Mouse (Mus musculus) left cerebral cortex, postnatal 36 days (tissue): Measurements from ENCODE around the gene Metrnl. TPM values are rescaled to one million over a fixed set of nuclear protein-coding genes. Genes with fewer than 3 reads are reported as not detected.
"Not testable (repeated sequence)": the region's sequence is repeated elsewhere in the genome, so short reads cannot be mapped to it uniquely, and the experiment has no call there.

Source experiments
- DNase-seq, 2 experiments: peaks; one replicate each; pipeline ENCODE4 v3.0.0; 2021 to 2022; ENCODE audit warnings: low spot score in 2 of 2, mixed read lengths in 1 of 2
- intact Hi-C: fragments of 180-260 bp; cut with DNase I; formaldehyde crosslinking; loops from one replicate; pipeline ENCODE4 v1.15.1; 2025
- total RNA-seq, 2 experiments: library from RNA; stranded (reverse); gene quantifications; 2 replicates each; pipeline ENCODE4 v1.2.3; 2021

Gene Metrnl
- 10 to 100 TPM in 1 of 2 experiments, 1 to 10 TPM in 1; 8.6 to 14.5 TPM for total RNA-seq

DNA sequence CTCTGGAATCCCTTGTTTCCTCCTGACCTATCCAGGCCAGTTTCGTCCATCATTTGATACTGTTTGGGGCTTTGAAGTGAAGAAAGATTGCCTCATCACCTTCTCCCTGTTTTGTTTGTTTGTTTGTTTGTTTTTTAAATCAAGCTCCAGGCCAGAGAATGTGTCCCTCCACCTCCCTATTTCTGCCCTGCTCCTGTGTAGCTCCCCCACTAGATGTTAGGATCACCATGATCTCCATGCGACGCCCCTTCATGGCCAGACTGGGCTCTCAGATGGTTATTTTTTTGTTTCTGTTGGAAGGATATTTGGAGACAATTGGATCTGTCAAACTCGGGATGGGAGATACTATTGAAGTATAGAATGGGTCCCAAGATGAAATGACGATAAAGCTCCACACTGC is at the start of gene Metrnl:
Gene Metrnl (plus strand): TSS at position 301 of the 400 bp plus-strand sequence.
- intact Hi-C loops: no loop called here

DNA sequence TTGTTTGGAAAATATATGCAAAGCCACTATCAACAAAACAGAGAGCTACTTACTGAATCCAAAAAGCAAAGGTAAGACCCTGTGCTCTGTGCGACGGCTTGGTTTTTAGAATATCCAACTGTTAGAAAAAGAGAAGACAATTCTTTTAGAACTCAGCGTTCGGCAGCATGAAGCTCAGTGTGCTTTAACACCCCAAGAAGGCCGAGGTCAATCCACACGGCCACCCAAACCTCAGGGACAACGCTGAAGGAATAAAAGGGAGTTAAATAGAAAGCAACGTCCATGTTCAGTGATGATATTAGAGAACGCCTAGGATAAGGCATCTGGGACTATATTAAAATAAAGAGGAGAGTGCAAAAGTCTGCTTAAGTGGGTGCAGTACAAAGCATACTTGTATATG is 49.8 kb upstream of the Metrnl start:
- no peak for DNase-seq
- intact Hi-C loops: no loop called here

More for the DNA sequence above, at the start of gene Metrnl:
- no peak for DNase-seq

DNA sequence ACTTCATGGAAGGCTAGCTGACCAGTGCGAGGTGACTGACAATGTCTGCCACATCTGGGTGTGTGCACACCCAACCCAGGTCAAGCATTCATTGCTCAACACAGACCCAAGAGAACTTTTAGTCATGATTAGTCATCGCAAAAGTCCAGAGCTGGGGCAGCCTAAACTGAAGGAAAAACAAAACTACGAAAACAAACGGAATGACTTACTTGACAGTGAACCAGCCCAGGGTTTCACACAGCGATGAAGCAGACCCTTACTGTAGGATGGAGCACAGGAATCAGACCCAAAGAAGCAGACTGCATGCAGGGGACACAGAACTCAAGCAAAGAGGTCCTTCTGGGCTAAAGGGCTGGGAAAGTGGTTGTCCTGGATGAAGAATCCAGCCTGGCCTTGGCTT is 49.4 kb upstream of the Metrnl start:
- intact Hi-C loops: no loop called here
- DNase-seq: no peak

DNA sequence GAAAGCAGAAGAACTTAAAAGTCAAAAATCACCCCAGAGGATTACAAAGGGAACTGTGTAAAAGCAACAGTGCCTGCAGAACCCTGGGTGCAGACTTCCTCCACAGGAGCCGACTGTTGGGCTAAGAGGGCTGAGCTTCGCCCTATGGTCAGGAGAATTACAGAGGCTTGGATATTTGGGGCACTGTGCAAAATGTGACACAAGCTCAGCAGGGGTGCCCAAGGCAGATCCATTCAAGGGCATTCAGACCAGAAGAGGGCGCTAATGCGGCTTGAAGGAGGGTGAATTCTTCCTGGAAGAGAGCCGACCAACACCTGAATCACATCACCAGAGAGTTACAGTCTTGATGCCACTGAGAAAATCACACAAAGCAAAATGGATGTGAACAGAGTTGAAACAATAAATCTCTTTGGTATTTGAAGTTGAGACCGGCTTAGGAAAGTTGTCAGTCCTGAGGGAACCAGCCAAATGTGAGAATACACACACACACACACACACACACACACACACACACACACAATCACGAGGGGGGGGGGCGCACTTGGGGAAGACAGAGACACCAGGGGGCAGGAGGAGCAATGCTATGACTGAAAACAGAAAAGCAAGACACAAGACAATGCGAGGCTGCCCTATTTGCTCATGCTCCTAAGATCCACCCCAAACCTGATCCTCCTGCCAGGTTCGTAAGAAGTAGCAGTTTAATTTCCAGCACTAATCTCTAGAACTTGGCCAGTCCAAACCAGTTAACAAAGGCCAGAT is 48.6 kb upstream of the Metrnl start:
- intact Hi-C loops: no loop called here

DNA sequence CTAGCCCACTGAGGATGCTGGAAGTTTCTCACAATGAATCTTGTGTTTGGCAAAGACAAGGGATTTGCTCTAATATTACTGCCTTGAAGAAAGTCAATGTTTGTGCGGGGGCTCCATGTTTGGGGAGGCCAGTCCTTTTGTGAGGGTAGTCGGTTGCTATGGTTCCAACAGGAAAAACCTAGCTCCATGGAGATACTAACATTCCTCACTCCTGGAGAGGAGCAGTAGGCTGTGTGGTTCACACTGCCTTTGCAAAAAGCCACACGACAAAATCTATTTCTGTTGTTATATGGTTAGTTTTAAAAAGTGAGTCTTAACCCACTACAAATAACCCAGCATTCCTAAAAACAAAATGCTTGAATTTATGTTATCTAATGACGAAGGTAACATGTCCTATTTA is 47.7 kb upstream of the Metrnl start:
- no peak for DNase-seq
- intact Hi-C loops: no loop called here

More for the DNA sequence above, 48.6 kb upstream of the Metrnl start:
- DNase-seq: peak; percentile 30 to 44

DNA sequence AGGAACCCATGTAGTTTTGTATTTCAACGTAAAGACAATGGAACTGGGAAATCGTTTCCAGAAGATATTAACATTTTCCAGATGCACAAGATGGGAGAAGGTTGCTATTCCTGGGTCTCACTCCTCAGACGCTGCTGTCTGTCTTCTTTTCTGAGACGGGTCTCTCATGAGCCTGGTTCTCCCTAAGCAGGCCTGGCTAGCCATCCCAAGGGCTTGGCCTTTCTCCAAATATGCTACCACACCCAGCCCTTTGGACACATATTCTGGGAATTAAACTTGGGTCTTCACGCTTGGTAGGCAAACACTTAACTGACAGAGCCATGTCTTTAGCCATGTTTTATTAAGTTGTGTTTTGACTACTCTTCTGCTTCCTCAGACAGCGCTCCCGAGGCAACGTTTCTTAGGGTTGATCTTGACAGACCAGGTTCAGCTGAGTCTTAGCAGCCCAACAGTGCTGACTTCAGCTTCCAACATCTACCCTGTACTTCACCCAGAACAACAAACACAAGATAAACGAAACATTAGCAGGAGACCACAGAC is 46.9 kb upstream of the Metrnl start:
- intact Hi-C loops: no loop called here

DNA sequence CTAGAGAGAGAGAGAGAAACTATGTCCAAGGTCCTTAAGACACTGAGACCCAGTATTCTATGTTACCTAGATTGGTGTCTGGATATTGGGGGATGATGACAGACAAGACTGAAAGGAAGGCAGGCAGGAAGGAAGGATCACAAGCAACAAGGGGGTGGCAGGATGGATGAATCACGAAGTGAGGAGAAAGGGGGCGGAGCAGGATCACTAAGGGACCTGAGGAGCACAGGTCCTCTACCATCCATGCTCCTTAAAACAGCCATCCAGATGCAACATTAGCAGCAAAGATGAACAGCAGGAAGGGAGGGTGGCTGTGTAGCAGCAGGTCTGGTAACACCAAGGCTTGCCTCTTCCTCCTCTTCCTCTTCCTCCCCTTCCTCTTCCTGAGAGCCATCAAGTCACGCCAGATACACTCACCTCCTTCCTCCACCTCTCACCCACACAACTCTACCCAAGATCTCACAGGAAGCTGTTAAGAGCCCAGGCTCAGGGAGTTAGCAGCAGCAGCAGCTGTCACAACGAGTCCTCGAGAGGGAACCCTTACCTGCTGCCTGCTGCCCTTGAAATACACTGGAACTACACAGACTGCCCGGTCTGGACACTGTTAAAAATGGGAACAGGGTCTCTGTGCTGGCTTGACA is 46.1 kb upstream of the Metrnl start:
- intact Hi-C loops: loop anchor here (5.0 kb wide), 1 partner anchor 152 kb away; no protein-coding TSS in a partner anchor
- no peak for DNase-seq

More for the DNA sequence above, 46.9 kb upstream of the Metrnl start:
- DNase-seq: no peak

DNA sequence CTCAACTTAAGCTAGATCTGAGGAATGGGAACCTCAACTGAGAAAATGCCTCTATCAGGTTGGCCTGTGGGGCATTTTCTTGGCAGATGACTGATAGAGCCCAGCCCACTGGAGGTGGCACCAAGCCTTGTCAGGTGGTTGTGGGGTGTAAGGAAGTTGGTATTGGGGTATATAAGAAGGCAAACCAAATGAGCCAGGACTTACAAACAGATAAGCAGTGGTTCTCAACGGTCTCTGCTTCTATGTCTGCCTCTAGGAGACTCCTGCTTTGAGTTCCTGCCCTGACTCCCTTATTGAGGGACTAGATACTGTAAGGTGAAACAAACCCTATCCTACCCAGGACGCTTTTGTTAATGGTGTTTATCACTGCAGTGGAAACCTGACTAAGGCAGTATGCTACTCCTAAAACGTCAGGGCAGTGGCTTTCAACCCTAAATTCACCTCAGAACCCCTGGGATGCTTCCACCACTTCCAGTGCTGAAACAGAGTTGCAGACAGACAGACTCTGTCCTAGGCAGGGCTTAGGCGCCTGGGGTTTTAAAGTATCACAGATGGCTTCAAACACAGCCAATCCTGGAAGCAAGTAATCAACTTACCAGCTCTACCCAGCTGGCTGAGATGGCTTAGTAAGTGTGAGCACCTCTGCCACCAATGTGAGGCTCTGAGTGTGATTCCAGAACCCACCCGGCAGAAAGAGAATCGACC is 45.4 kb upstream of the Metrnl start:
- DNase-seq: no peak
- intact Hi-C loops: loop anchor here (5.0 kb wide), 1 partner anchor 151 kb away; no protein-coding TSS in a partner anchor

DNA sequence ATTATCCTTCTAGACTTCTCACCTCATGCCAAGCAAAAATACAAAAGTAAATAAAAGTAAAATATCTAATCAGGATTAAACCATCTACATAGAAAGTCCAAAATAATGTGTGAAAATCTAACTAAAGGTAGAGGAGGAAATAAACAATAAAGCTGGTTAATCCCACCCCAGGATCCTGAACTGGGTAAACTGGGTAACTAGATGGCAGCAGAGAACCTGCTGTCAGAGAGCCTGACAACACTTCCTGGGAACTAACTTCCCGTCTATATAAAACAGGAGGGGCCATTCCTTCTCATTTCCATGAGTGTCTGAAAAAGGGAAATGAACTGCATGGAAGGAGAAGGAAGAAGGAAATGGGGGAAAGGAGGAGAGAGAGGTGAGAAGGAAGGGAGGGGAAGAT is 43.2 kb upstream of the Metrnl start:
- DNase-seq: no peak
- intact Hi-C loops: loop anchor here (5.0 kb wide), 1 partner anchor 149 kb away; no protein-coding TSS in a partner anchor

DNA sequence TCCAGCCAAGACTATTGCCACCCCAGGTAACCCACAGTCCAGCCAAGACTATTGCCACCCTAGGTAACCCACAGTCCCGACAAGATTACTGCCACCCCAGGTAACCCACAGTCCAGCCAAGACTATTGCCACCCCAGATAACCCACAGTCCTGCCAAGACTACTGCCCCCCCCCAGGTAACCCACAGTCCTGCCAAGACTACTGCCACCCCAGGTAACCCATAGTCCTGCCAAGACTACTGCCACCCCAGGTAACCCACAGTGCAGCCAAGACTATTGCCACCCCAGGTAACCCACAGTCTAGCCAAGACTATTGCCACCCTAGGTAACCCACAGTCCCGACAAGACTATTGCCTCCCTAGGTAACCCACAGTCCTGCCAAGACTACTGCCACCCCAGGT is 40.7 kb upstream of the Metrnl start:
- intact Hi-C loops, DNase-seq: not testable (repeated sequence)

DNA sequence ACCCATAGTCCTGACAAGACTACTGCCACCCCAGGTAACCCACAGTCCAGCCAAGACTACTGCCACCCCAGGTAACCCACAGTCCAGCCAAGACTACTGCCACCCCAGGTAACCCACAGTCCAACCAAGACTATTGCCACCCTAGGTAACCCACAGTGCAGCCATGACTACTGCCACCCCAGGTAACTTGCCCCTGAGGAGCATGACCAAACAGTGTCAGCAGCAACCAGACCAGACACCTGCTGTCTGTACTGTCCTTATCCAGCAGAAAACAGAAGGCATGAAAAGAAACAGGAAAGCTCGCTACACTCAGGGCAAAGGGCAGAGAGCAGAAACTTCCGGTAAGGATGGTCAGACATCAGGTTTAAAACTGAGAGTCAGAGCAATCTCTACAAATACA is 40.2 kb upstream of the Metrnl start:
- intact Hi-C loops: no loop called here
- no peak for DNase-seq

DNA sequence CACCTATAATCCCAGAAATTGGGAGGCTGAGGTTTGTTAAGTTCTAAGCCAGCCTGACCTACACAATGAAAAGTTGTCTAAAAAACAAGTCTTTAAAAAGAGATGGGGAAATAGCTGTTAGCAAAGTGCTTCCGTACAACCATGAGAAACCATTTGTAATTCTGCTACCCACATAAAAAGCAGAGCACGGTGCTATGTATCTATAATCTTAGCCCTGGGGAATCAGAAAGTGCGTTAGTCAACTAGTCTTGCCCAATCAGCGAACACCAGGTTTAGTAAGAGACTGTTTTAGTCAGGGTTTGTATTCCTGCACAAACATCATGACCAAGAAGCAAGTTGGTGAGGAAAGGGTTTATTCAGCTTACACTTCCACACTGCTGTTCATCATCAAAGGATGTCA is 33.8 kb upstream of the Metrnl start:
- no peak for DNase-seq
- intact Hi-C loops: no loop called here

DNA sequence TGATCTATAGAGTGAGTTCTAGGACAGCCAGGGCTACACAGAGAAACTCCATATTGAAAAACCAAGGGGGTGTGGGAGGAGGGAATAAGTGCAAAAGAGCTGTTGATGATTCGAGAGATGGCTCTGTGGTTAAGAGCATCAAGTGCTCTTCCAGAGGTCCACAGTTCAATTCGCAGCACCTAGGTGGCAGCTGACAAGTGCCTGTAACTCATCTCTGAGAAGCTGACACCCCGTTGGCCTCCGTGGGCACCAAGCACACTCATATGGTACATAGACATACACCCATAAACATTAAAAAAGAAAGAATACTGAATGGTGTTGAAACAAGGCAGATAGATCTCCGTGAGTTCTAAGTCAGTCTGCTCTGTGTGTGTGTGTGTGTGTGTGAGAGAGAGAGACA is 32.6 kb upstream of the Metrnl start:
- intact Hi-C loops: no loop called here
- DNase-seq: no peak

DNA sequence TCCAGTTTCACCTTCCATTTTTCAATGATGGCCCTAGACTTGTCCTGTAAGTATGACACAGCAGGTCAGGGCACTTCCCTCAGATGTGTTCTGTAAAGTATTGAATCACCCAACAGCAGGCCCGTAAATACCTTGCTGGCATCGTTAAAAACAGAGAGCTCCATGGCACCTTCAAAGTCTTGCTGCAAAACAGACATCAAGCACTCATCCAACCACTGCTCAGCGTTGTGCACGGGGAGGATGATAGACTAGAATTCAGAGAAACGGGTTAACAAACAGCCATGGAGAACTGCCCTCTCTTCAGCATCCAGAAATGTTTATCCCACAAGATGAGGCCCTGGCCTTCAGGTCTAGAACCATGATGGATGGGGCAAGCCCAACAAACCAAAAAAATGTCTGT is 30.4 kb upstream of the Metrnl start:
- intact Hi-C loops: no loop called here
- DNase-seq: no peak

DNA sequence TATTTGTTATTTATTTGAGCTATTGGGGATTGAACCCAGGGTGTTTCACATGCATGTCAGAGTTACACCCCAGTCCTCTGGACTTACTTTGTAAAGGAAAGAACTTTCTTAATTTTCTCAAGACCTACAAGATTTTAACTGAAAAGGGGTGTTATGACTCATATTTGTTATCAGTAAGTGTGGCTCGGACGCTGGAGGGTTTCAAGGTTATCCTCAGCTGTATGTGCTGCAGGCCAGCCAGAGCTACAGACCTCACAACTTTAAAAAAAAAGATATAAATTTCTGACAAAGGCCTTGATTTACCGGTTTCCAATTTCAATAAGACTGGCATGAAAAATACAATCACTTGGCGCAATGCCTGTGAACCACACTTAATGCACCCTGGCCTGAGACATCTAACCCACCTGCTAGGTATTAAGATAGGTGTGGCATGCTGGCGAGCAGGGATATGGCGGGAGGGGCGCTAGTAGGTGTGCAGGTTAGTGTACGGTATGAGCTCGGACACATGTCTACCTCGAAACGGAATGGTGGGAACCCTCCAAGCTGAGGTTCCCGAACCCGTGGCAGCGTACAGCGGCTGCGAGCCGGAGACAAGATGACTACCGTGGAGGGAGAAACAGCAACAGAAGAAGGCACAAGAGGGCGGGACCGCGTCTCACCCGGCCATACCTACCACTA is 28.9 kb upstream of the Metrnl start:
- no peak for DNase-seq
- intact Hi-C loops: no loop called here

DNA sequence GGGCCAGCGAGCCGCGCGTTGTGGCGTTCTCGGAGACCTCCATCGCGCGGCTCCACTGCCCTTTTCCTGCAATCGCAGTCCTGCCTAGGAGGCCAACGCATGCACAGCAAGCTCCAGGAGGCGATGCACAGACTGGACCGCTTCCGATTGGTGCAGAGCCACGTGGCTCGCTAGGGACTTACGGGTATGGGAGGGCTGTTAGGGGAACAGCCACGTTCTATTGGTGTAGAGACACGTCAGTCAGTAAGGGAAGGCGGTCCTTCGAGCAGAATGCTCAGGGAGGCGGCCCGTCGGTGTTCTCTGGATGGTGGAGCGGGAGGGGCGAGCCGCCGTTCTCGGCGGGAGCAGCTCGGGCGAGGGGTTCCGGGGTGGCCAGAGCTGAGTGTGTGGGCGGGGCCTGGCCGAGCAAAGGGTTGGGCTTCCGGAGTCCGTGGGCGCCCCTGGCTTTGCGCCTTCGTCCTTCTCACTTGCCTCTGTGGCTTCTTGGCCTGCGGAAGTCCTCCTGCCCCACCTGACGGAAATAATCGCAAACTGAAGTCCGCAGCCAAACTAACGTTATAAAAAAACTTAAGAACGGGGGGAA is 28.3 kb upstream of the Metrnl start, which contains the start of gene B3gntl1:
Gene B3gntl1 (minus strand): TSS at position 164 of the 583 bp plus-strand sequence.
- intact Hi-C loops: loop anchor here (1.0 kb wide), 1 partner anchor 29 kb away; no protein-coding TSS in a partner anchor
- peak; percentile 99 to 100 for DNase-seq

DNA sequence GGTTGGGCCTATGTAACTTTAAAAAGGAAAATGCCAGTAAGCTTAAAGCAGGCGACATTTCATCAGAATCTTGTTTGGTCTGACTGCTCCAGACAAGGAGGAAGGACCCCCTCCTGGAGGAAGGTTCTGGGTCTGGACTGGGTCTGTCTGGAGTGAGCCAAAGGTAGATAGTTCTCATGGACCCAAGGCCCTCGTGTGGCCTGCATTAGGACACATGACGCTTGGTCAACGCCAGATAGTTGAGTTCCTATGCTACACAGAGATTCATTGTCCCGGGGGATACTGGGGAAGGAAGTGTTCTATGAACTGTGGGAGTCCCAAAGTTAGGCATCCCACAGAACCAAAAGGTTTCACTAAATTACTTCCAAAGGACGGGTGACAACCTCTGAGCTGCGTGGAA is 27.7 kb upstream of the Metrnl start:
- intact Hi-C loops: loop anchor here (1.0 kb wide), 1 partner anchor 29 kb away; no protein-coding TSS in a partner anchor
- DNase-seq: no peak

DNA sequence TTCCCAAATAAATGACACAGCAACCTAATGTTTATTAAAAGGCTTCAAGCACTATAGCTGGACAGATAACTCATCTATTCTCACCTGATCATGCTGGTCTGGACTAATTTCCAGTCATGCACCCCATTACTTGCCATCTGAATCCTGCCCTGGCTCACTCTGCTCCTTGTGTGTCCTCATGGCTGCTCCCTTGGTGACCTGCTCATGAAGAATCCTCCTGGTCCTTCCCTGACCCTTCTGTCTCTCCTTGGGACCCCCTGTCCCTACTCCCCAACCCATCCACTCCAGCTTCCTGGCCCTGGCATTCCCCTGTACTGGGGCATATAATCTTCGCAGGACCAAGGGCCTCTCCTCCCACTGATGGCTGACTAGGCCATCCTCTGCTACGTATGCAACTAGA is 24.5 kb upstream of the Metrnl start:
- intact Hi-C loops: no loop called here
- DNase-seq: no peak

DNA sequence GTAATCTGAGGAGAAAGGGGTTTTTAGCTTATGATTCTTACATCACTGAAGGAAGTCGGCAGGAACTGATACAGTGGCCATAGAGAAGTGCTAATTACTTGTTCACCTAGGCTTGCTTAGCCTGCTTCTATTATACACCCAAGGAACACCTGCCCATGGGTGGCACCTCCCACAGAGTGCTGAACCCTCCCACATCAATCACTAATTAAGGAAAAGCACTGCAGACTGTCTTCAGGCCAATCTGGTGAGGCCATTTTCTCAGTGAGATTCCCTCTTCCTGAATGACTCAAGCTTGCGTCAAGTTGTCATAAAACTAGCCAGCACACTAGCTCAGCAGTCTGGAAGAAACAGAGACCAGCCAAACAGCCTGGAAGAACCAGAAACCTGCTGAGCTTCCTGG is 21.8 kb upstream of the Metrnl start:
- intact Hi-C loops: no loop called here
- DNase-seq: peak; percentile 16 to 23
